Mouse (Mus musculus): ENCODE data around the gene Mrap.

Gene Mrap

DNA sequence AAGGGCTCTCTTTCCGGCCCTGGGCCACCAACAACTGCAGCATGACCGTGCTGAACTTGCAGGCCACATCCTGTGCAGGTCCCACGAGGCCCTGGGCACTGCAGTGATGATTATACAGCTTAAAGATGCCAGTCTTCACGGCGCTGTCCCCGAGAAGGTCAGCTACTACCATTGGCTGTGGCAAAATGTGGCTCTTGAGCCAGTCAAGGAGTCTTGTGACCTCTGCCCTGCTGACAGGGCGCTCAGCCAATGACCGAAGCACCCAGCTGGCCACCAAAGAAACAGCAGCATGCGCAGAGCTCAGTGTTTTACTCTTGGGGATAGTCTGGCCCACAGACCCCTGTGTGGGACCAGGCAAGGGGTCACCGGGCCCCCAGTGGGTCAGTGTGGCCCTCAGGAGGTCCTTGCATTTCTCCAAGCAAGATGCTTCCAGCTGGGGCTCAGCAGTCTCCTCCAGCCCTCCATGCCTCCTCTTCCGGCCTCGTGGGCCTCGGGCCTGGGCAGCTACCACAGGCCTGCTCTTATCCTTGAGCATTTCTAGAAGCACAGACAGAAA, 15.5 kb downstream of the Mrap start:
- DNase-seq (ENCODE audit: low spot score in 2 of 2) = no peak

DNA sequence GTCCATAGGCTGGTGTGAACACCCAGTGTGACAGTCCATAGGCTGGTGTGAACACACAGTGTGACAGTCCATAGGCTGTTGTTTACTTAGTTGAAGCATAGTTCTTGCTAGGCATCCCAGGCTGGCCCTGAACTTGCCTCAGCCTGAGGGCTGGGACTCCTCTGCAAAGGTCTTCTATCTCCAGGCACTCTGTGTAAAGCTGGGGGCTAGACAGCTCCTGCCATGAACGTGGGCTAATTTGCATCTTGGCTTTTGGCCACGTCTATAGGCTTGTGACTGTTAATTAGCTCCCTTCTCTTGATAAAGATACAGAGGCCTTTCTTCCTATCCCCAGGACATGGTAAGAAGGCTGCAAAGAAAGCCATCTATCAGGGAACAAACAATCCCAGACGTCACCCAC, 21.3 kb downstream of the Mrap start:
- DNase-seq (ENCODE audit: low spot score in 2 of 2) = no peak

DNA sequence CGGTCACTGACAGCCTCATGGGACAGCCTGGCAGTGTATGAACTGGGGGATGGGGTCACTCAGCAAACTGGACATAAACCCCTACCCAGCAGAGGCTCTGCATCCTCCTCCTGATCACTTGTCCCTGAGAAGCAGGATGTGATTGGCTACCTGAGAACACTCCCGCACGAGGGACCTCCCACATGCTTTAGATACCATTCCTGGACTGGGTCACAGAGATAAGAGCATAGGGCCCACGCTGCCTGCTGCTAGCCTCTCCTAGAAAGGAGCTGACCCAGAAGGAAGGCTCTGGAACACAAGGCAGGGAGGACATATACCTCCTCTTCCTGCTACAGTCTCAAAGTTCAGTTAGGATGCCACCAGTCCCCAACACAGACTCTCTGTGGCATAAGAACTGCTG, 22.5 kb downstream of the Mrap start:
- DNase-seq (ENCODE audit: low spot score in 2 of 2) = no peak

DNA sequence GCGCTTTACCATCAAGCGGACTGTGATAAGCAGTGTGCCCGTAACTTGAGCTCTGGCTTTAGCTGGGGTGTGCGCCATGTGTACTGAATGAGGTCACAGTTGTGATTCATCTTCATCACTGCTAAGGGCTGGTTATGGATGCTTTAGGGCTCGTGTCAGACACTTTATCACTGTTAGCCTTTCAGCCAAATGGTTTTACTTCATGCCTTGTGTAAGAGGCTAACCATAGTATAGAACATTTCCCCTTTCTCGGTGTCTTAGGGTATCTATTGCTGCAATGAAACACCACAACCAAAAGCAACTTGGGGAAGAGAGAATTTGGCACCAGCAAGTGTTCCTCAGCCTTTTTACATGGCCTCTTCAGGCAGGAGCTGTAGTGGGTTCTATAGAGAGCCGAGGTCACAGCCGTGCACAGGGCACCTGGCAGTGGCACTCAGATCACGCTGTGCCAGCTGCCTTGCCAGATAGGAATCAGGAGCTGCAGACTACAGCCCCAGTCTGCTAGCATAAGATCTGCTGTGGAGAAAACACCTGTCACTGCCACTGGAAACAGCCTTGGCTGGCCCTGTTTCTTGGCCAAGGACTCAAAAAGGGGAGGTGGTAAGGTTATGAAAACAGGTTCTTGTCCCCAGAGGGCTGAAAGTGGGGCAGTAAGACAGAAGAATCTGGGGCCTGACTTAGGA, 27.3 kb downstream of the Mrap start:
- DNase-seq (ENCODE audit: low spot score in 2 of 2) = no peak

DNA sequence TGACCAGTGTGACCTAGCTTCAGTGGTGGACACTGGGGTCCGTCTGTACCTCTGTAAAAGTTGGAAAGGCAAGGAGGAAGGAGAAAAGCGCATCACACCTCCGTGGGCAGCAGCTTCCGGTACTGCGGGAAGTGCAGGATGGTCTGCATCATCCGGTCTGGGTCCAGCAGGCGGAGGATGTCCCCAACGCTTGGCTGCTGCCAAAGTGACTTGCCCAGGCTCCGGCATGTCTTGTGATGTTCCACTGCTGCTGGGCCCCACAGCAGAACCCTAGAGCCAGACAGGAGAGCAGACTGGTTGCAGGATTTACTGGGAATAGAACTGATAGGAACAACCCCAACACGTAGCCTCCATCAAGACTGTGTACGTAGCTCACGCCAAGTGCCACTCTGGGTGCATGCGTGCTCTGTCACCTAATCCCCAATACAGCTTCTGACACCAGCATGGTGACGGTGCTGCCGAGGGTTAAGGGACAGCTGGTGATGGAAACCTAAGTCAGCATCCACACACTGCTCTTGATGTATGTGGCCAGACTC, 29.0 kb downstream of the Mrap start:
- DNase-seq (ENCODE audit: low spot score in 2 of 2) = no peak

DNA sequence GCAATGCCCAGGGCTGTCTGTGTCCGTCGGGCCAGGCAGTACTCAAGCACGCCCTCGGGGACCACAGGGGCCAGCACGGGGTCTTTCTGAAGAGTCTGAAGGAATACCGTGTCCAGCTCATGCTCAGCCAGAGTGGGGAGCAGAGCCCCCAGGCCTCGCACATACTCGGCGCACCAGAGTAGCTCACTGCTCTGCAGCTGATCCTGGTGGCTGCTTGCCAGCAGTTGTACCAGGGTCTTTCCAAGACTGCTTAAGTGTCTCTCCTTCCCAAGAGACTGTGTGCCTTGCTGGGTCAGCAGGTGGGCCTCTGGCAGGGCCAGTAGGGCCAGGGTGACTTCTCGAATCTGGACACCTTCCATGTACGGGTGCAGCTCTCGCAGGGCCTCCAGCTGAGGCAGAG, 36.2 kb downstream of the Mrap start:
- no peak for DNase-seq (ENCODE audit: low spot score in 2 of 2)

DNA sequence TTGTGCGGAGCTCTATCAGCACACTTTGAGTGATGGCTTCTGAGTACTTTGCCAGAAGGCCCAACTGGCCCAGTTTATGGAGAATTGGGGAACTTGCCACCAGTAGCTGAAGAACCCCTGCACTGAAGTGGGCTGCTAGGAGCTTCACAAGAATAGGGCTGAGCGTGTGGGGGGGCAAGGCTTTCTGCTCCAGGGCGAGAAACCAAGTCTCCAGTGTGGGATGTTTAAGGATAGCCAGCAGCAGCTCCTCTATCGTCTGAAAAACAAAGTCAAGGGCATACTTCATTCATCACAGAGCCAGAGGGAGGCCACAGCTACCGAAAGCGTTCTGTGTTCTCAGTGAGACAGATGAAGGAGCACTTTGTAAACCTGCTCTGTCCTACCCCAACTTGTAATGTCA, 36.6 kb downstream of the Mrap start:
- no peak for DNase-seq (ENCODE audit: low spot score in 2 of 2)

DNA sequence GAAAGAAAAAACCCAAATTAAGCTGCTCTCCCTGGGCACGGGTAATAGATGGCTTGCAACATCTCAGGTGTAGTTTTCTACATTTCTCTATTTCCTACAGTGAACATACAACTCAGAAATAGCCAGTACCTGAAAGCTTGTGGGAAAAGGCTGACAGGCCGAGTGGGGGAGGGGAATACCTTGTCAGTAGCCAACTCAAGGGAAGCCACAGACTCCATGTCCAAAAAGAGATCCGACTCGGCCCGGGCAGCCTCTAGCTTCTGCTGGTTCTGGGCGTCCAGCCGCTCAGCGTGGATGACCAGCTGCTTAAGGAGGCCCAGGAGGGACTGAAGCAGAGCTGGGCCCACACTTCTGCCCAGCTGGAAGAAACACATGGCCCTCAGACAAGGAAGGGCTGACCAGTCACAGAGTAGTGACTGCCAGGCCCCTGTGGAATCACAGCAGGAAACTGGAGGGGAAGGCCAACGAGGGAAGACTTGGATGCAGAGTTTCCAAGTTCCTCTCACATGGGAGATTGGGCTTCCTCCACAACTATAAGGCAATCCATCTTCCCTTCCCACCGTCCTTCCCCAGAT, 38.0 kb downstream of the Mrap start:
- DNase-seq (ENCODE audit: low spot score in 2 of 2) = no peak

DNA sequence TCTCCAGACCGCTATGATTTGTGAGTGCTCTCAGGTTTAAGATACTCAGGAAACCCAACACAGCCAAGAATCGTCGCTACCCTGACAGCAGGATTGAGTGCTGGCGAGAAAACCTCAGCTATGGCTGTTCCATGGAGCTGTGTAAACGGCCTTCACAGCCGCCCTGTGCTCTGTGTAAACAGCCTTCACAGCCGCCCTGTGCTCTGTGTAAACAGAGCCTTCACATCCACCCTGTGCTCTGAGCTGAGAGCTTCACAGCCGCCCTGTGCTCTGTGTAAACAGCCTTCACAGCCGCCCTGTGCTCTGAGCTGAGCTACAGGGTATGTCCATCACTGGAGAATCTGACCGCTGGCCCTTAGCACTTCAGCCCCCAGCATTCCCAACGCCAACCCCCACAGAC, 41.8 kb downstream of the Mrap start:
- DNase-seq (ENCODE audit: low spot score in 2 of 2) = no peak

DNA sequence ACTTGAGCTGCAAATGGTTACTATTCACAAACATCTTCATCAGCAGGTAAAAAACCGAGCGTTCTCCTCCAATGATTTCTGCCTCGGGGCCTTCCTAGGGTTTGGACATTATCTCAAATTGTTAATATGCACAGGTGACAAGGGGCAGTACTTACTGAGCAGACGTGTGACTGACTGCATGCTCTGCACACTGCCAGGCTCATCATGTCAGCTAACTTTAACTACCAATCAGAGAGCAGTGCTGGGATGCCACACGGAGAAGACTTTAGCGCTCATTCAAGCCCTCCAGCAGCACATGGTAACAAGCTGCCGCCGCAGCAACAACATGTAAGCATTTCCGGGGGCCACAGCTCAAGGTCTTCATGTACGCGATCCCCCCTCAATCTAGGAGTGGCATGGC, 45.3 kb downstream of the Mrap start:
- DNase-seq (ENCODE audit: low spot score in 2 of 2) = no peak

DNA sequence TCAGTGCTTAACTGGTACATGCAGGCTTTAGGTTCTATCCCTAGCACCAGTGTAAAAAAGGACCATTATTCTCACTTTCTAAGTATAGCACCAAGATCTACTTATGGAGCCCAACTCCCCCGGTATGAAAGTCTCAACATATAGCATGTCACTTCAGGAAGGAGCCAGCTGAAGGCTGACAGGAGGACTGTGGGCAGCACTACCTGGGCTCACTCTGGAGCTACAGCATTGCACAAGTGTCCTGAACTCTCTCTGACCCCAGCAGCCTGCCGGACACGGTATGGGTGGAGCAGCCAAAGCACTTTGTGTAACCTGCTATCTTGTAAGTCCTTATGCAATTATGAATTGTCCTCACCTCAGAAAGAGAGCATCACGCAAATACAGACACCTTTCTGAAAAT, 47.2 kb downstream of the Mrap start:
- DNase-seq (ENCODE audit: low spot score in 2 of 2) = no peak

DNA sequence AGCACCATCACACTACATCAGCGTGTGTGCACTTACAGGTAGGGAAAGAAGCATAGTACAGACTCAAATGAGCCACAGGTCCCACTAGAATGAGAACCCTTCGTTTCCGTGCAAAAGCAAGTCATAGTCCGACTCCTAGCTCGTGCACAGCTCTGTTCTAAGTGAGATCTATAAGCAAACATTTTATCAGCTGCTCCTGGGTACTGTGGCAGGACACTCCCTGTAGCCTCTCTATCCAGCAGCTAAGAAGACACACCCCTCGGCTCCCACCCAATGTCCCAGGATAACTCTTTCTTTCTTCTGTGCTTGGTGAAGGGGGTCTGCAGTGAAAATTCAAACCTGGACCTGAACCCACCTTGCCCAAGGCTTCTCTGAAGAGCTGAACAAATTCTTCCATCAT, 50.6 kb downstream of the Mrap start:
- no peak for DNase-seq (ENCODE audit: low spot score in 2 of 2)

DNA sequence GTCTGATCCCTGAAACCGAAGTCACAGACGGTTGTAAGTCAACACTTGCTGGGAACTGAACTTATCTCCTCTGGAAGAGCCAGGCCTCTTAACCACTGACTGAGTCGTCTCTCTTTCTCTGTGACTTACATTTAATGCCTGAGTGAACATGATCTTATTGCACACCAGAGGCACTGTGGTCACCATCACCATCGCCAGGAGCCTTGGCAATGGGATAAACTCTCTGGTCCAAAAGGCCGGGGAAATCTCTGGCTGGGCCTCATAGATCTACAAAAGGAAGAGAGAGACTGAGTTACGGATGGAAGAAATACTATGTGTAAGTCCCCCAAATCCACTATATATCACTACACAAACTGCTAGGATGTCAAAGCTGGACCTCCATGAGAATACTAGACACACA, 52.9 kb downstream of the Mrap start:
- no peak for DNase-seq (ENCODE audit: low spot score in 2 of 2)

DNA sequence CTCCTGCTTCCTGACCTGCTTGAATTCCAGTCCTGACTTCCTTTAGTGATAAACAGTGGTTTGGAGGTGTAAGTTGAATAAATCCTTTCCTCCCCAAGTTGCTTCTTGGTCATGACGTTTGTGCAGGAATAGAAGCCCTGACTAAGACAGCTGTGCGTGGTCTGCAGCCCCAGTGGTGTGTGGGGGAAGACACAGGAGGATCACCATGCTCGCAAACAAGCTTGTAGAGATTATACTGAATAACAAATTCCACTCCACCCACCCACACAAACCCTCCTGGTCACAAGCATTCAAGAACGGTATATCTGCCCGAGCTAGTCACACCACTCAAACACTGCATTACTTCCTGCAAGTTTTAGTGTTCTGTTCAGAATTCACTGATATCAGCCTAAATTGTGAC, 54.1 kb downstream of the Mrap start:
- no peak for DNase-seq (ENCODE audit: low spot score in 2 of 2)

DNA sequence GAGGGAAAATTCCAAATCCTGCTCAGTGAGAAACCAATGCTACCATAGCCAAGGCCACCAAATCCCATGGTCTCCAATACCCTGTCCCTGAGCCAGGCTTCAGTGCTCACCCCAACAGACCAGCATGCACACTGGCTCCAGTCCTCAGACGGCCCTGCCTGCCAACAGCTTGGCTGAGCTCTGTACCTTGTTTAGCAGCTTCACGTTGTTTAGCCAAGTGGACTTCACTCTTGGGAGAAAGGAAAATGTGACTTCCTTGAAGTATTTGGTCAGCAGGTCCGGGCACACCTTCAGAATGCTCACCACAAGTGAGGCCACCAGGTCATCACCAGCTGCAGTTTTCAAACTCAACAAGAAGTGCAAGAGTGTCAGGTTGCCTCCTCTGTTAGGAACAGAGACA, 54.5 kb downstream of the Mrap start:
- no peak for DNase-seq (ENCODE audit: low spot score in 2 of 2)

DNA sequence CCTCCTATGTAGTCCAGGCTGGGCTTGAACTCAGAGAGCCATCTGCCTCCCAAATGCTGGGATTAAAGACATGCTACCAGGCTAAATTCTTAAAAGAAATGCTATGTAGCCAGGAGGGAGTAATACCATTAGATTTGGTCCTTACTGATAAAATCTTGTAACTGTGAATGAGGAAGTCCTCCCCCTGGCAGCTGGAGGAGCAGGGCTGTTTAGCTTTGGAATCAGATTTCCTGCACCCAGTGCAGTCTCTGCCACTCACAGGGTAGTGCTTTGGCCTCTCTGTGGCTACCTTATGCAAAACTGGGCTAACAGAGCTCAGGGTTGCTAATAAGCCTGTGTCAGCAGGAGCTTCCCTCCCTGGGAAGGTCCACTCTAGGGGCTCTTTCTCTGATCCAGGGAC, 56.7 kb downstream of the Mrap start:
- no peak for DNase-seq (ENCODE audit: low spot score in 2 of 2)

DNA sequence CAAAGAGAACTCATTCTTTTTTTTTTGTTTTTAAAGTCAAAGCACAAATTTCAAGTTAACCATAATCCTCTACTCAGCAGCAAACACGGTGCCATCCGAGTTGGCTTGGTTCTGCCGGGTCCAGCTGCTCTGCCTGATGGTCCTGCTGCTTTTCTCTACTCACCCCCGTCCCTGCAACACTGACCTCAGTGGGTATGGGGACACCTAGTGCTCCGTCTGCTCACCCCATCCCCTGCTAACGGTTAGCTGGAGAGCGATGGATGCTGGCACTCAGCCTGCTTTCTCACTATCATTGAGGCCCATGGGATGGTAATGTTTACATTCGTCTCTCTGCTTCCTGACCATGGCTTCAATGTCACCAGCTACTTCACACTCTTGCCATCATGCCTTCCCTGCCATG, 60.4 kb downstream of the Mrap start:
- no peak for DNase-seq (ENCODE audit: low spot score in 2 of 2)

DNA sequence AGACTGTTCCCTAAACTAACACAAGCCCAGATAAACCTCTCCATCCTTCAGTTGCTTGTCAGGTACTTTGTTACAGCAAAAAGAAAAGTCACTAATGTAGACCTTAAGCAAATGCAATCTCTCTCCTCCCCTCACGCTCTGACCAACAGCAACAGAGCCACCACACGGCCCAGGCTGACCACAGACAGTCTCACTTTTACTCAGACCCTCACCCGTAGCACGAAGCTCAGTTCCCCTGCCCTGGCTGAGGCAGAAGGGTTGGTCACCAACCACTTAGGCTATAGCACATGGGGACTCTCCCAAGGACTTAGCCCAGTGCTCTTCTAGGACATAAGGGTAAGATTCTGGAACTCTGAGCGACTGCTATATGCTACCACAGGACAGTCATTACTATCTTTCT, 60.8 kb downstream of the Mrap start:
- DNase-seq (ENCODE audit: low spot score in 2 of 2) = no peak
